Mouse (Mus musculus) cerebellum, postnatal 36 days (tissue): ENCODE data around the gene Dedd.

Experiments used
- DNase-seq, 2 experiments: peaks; one replicate each; pipeline ENCODE4 v3.0.0; 2021 to 2022; ENCODE audit warnings: mixed read lengths in 2 of 2

The Dedd gene

DNA sequence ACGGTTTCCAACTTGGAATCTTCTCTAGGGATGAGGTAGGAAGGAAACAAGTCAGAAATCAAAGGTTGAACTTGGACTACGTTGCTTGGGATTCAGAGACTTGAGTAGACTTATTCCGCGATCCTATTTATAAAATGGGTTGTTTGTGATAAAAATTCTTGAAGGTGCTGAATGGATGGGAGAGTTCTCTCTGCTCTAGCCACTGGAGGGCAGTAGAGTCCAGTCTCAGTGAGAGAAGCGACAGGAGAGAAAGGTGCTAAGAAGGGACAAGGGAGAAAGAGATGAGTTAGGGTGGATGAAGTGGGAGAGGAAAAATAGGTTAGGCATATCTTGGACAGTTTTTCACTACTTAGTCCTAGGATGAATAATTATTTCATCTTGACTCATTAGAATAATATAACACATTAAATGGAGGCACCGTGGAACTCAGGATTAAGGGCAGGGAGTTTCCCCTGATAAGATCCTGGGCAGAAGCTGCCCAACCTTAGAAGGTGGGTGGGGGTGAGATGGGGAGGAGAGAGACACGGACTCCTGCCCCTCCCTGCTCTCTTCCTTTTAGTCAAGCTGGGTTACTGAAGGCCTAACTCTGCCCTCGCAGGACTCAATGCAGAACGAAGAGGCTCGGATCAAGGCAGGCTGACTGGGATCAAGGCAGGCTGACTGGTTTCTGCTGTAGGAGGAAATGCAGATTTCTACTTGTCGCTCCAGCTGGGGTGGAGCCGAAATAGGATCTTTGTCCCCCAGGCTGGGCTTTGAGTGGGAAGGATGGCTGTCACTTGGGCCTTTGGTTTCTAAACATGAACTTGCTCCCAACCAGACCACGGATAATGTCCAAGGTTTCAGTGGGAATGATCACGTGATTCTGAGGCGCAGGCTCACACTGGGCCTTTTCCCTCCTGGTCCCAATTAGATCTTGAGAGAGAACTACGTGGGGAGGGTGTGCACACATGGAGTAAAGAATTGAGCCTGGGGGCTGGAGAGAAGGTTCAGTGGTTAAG is 32.5 kb downstream of the Dedd start:
- DNase-seq = peak; percentile 76 to 78

DNA sequence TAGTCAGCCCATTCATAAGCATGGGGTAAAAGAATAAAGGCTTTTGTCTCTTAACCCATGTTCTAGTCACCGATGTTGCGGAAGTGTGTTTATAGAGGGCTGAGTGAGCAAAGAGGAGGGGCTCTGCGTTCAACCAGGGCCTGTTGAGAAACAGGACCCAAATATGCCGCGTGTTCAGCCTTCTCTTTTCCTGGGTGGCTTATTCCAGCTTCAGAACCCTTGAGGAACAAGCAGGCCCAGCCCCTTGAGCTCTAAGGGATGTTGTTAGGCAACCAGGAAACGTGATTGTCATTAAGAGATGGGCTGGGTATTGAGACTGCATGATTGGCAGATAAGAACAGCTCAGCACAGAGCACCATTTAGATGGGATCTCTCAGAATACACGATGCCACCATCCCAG is 37.0 kb downstream of the Dedd start:
- DNase-seq = no peak

- DNase-seq = no peak
These were observed 41.1 kb downstream of the Dedd start, which contains the start of gene Nectin4 for GRCm38 (mm10) chr1:171369845-171370556. Gene Nectin4, plus strand, starts transcription at chr1:171370099.

- no peak for DNase-seq
These were observed 43.9 kb downstream of the Dedd start for GRCm38 (mm10) chr1:171372880-171373279.

GRCm38 (mm10) chr1:171373946-171374345 is 45.0 kb downstream of the Dedd start:
- DNase-seq = no peak

DNA sequence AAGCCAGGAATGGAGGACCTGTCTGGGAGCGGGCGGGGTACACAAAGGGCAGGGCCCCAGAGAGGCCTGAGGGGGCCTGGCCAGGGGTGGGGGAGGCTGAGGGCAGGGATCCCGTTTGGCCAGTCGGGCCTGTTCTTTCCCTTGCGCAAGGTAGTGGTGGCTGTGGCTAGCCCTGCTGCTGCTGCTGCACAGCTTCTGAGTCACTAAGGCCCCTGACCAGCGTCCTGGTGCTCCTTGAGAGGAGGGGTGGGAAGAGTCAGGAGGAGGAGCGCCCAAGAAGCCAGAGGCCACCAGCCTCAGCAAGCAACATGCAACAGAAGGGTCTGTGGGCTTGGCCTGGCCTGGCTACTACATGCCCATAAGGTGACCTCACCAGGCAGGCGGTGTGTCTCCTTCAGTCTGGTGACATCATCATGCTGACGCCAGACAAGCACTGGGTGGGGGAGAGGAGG is 46.7 kb downstream of the Dedd start:
- no peak for DNase-seq

GRCm38 (mm10) chr1:171378298-171378697 is 49.4 kb downstream of the Dedd start:
- peak; percentile 47 to 48 for DNase-seq

- DNase-seq = peak; percentile 75 to 80
These were observed 51.1 kb downstream of the Dedd start for GRCm38 (mm10) chr1:171379935-171380599.

DNA sequence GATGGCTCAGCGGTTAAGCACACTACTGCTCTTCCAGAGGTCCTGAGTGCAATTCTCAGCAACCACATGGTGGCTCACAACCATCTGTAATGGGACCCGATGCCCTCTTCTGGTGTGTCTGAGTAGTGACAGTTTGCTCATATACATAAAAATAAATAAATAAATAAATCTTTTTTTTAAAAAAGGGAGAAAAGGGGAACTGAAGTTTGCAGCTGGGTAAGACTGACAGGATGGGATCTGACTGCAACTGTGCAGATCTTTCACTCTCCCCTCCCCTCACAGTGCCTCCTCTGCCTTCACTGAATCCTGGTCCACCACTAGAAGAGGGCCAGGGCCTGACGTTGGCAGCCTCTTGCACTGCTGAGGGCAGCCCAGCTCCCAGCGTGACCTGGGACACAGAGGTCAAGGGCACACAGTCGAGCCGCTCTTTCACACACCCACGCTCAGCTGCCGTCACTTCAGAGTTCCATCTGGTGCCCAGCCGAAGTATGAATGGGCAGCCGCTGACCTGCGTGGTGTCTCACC is 53.2 kb downstream of the Dedd start:
- DNase-seq = no peak

GRCm38 (mm10) chr1:171384361-171384760 is 55.4 kb downstream of the Dedd start:
- no peak for DNase-seq

GRCm38 (mm10) chr1:171385171-171385570 is 56.2 kb downstream of the Dedd start:
- DNase-seq = no peak

GRCm38 (mm10) chr1:171387099-171387498 is 58.2 kb downstream of the Dedd start:
- no peak for DNase-seq

- no peak for DNase-seq
These were observed 59.6 kb downstream of the Dedd start, which contains the start of gene Arhgap30 for GRCm38 (mm10) chr1:171388376-171389102. Gene Arhgap30, plus strand, starts transcription at chr1:171388954.

GRCm38 (mm10) chr1:171390101-171390500 is 61.2 kb downstream of the Dedd start:
- DNase-seq = no peak
